Mouse (Mus musculus): ENCODE results near the gene Tcte2.

DNA sequence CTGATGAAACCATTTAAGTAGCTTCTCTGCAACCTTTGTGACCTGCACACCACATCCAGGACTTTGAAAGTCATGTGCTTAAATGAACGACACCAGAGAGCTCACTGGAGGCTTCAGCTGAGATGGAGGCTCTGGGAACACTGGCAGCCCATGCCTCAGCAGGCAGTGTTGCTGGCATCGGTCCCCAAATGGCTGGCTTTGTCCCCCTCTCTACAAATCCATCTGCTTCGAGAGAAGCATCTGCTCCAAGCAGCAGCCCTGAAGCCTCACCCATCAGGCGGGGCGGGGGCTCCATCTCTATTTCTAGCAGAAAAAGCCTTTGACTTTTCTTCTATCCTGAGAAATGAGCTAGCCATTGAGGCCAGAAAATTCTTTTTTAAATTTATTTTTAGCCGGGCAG is 80.5 kb downstream of the Tcte2 start:
- TF ChIP-seq PAX5 (IDR thresholded peaks at IDR 0.05; ENCODE audit: low read length) (no peak), USF1 (IDR thresholded peaks at IDR 0.05; ENCODE audit: low read depth, low read length) (no peak), CTCF (conservative IDR thresholded peaks at IDR 0.05 in 1 of 2, IDR thresholded peaks at IDR 0.05 in 1 of 2; ENCODE audit: low read depth in 2 of 2, low read length in 2 of 2) (no peak), UBTF (IDR thresholded peaks at IDR 0.05; ENCODE audit: low read depth, low read length) (no peak), SMC3 (IDR thresholded peaks at IDR 0.05; ENCODE audit: low read depth, low read length) (no peak), EP300 (IDR thresholded peaks at IDR 0.05; ENCODE audit: low read length) (no peak), NRF1 (IDR thresholded peaks at IDR 0.05; ENCODE audit: low read depth, low read length) (no peak)

Data from CH12.LX (cell line).